Mouse (Mus musculus) small intestine, adult 2 months (tissue): Measurements from ENCODE around the gene Hsd11b2.

Experiments used
- CTCF ChIP-seq: fragments of 200-500 bp; IDR thresholded peaks from 2 replicates; pipeline ENCODE4 v1.5.1; 2012; ENCODE audit warnings: low read depth, mild to moderate bottlenecking, control low read depth, inconsistent platforms, low read length, moderate library complexity, mixed read lengths; ENCODE audit not compliant: insufficient replicate concordance, insufficient read length; ENCODE audit errors: extremely low read depth
- POLR2A ChIP-seq: fragments of 200-500 bp; IDR thresholded peaks from 2 replicates; pipeline ENCODE4 v1.6.1; 2012; ENCODE audit warnings: low read depth, mild to moderate bottlenecking, control low read depth, inconsistent platforms, low read length, moderate library complexity

DNA sequence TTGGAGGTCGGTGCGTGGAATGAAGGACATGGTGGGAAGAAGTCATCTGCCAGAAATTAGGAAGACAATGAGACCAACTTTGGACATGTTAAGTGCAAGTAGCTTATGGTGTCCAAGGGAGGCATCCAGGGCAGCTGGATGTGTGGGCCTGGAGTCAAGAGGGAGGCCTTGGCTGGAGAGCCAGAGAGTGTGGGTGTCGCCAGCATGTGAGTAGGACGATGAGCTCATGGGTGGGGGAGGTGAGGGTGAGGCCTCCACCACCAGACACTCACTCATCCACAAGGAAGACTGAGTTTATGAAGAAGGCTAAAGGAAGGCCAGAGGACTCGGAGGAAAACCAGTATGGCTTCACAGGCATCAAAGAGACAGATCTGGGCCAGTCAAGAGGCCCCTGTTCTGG, 3.9 kb upstream of the Hsd11b2 start:
- no peak for TF ChIP-seq POLR2A
- no peak for TF ChIP-seq CTCF
